21 mouse cellular contexts compared by ENCODE assay signal in the genomic region with DNA sequence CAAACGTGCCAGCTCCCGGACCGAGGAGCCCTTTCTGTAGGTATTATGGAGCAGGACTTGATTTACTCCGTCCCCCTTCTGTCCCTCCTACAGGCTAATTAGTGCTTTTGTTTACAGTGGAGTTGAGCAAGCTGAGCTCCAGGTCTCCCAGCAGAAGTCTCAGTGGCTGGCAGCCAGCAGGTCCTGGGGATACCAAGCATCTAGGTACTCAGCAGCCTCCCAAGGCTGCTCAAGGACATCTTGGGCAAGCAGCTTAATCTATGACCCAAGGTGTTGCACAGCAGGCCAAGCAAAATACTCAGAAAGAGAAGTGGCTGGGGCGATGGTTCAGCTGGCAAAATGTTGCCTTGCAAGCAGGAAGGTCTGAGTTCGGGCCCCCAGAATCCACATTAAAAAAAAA.
A peak's percentile ranks its signal among the peaks of the same experiment; 100 is the strongest.
DNase-seq lines count a peak whose midpoint lies in the region; ATAC-seq and TF ChIP-seq lines count a peak whose summit lies in the region.
"Had no signal": no experiment of that assay in that cellular context is flagged by ENCODE, and none has a peak within 500 bp of the region (broad histone marks: within the 10 kb centered on the region; RNA-seq: fewer than 3 reads in every experiment).

No protein-coding gene starts in this region.

- no peak for TF ChIP-seq POLR2A in brain, embryonic 14.5 days (IDR thresholded peaks at IDR 0.05; ENCODE audit: borderline replicate concordance, extremely low read depth, insufficient read depth, insufficient read length, poor library complexity, severe bottlenecking)
- TF ChIP-seq POLR2A in lung, adult 2 months (IDR thresholded peaks at IDR 0.05; ENCODE audit: borderline replicate concordance, extremely low read depth, low read depth, low read length) = no peak

- no peaks in the 10 kb centered on the region for H3K9me3 ChIP-seq in midbrain, embryonic 15.5 days
- H3K9me3 ChIP-seq: embryonic facial prominence, embryonic 15.5 days; forebrain, embryonic 15.5 days; heart, embryonic 15.5 days; hindbrain, embryonic 13.5 days had no signal

- 38% methylated on average over 6 of the region's 6 CpGs for WGBS in lung, adult 2 months
- 68% methylated on average over 6 of the region's 6 CpGs for WGBS in midbrain, embryonic 15.5 days

- no peaks in the 10 kb centered on the region for H3K4me1 ChIP-seq in lung, adult 2 months (ENCODE audit: control insufficient read depth, insufficient read depth, low read length)
- H3K4me1 ChIP-seq in midbrain, embryonic 15.5 days = no peaks in the 10 kb centered on the region
- H3K4me1 ChIP-seq: forebrain, embryonic 15.5 days; heart, embryonic 15.5 days; hindbrain, embryonic 13.5 days had no signal

- no peak overlapping the region for H3K4me3 ChIP-seq in lung, adult 2 months (replicated peaks; ENCODE audit: extremely low read depth, low read depth, low read length)
- H3K4me3 ChIP-seq in midbrain, embryonic 15.5 days = no peak overlapping the region
- H3K4me3 ChIP-seq: embryonic facial prominence, embryonic 15.5 days; erythroblast, embryonic 14.5 days; forebrain, embryonic 15.5 days; heart, embryonic 15.5 days; hindbrain, embryonic 13.5 days had no signal

- no peak overlapping the region for H3K9ac ChIP-seq in midbrain, embryonic 15.5 days
- H3K9ac ChIP-seq: embryonic facial prominence, embryonic 15.5 days; forebrain, embryonic 15.5 days; heart, embryonic 15.5 days; hindbrain, embryonic 13.5 days had no signal

- no peak overlapping the region for H3K4me2 ChIP-seq in midbrain, embryonic 15.5 days
- H3K4me2 ChIP-seq: embryonic facial prominence, embryonic 15.5 days; forebrain, embryonic 15.5 days; heart, embryonic 11.5 days; heart, embryonic 15.5 days; hindbrain, embryonic 13.5 days had no signal

- no peaks in the 10 kb centered on the region for H3K36me3 ChIP-seq in midbrain, embryonic 15.5 days (replicated peaks)
- H3K36me3 ChIP-seq: embryonic facial prominence, embryonic 15.5 days; forebrain, embryonic 15.5 days; heart, embryonic 15.5 days; hindbrain, embryonic 13.5 days had no signal

- no peaks in the 10 kb centered on the region for H3K27me3 ChIP-seq in midbrain, embryonic 15.5 days (replicated peaks)
- H3K27me3 ChIP-seq: embryonic facial prominence, embryonic 15.5 days; forebrain, embryonic 15.5 days had no signal

- peak; percentile 7 for DNase-seq in brain, embryonic 14.5 days (ENCODE audit: low read depth)
- peak; percentile 91 for DNase-seq in fat pad, adult 2 months (ENCODE audit: extremely low read depth, low read depth, low spot score)
- peak; percentile 19 for DNase-seq in lung, adult 2 months
- peak; percentile 45 for DNase-seq in lung, postnatal 25 days (ENCODE audit: low spot score)
- DNase-seq in urinary bladder, postnatal 14 days (ENCODE audit: low spot score) = no peak
- DNase-seq in spleen, postnatal 36 days (ENCODE audit: low spot score in 2 of 2) = no peak
- DNase-seq: adrenal gland, postnatal 25 days; cerebellum, adult 2 months; cerebellum, postnatal 14 days; embryo, embryonic 11 days; gastrocnemius, postnatal 36 days; heart, adult 18-20 months; heart, postnatal 14 days had no signal

- H3K27ac ChIP-seq in midbrain, embryonic 15.5 days = no peak overlapping the region
- H3K27ac ChIP-seq: embryonic facial prominence, embryonic 15.5 days; forebrain, embryonic 15.5 days; heart, embryonic 15.5 days; hindbrain, embryonic 13.5 days; hindbrain, postnatal 0 days had no signal

- ATAC-seq in midbrain, embryonic 15.5 days (replicated peaks) = no peak
- ATAC-seq: forebrain, embryonic 15.5 days; hindbrain, postnatal 0 days had no signal

- TF ChIP-seq CTCF in brain, embryonic 14.5 days (IDR thresholded peaks at IDR 0.05; ENCODE audit: borderline replicate concordance, extremely low read depth, insufficient read depth, insufficient read length) = no peak
- TF ChIP-seq CTCF in lung, adult 2 months (IDR thresholded peaks at IDR 0.05; ENCODE audit: insufficient read depth, low read length) = no peak

Comparison
In these comparisons a context has a peak if more than half of its experiments do, and no peak if none do; other contexts are left out.
1. DNase-seq: peak in brain, embryonic 14.5 days (single experiment), fat pad, adult 2 months (single experiment), lung, adult 2 months (single experiment) and lung, postnatal 25 days (single experiment); none in urinary bladder, postnatal 14 days (single experiment) and spleen, postnatal 36 days (0 of 2).